Mouse (Mus musculus) lung, adult 18-20 months (tissue): ENCODE results near the gene Ptbp2.

Source experiments
- DNase-seq, 2 experiments: peaks; one replicate each; pipeline ENCODE4 v3.0.0; 2022; ENCODE audit warnings: mixed read lengths in 2 of 2

Gene Ptbp2

GRCm38 (mm10) chr3:119784366-119784765, at the start of gene Ptbp2:
TSS of gene Ptbp2 (minus strand) at chr3:119784466.
- no peak for DNase-seq

- DNase-seq: no peak
Measured at GRCm38 (mm10) chr3:119814678-119815077, 30.4 kb upstream of the Ptbp2 start.

- no peak for DNase-seq
Measured at GRCm38 (mm10) chr3:119806123-119806522, 21.9 kb upstream of the Ptbp2 start.

- DNase-seq: no peak
Measured at GRCm38 (mm10) chr3:119794677-119795365, 10.6 kb upstream of the Ptbp2 start.

GRCm38 (mm10) chr3:119782946-119783701, 1.1 kb downstream of the Ptbp2 start:
- DNase-seq: peak; percentile 83 to 86

GRCm38 (mm10) chr3:119782022-119782945, 2.0 kb downstream of the Ptbp2 start:
- peak; percentile 48 to 53 for DNase-seq

GRCm38 (mm10) chr3:119780876-119781275, 3.4 kb downstream of the Ptbp2 start:
- no peak for DNase-seq

GRCm38 (mm10) chr3:119779261-119779660, 5.0 kb downstream of the Ptbp2 start:
- DNase-seq: peak in 1 of 2 experiments; percentile 7

- DNase-seq: no peak
Measured at GRCm38 (mm10) chr3:119778431-119778830, 5.8 kb downstream of the Ptbp2 start.

- no peak for DNase-seq
Measured at GRCm38 (mm10) chr3:119776129-119776528, 8.1 kb downstream of the Ptbp2 start.

GRCm38 (mm10) chr3:119772789-119773188, 11.5 kb downstream of the Ptbp2 start:
- DNase-seq: no peak

GRCm38 (mm10) chr3:119763772-119764171, 20.5 kb downstream of the Ptbp2 start:
- DNase-seq: no peak

- no peak for DNase-seq
Measured at GRCm38 (mm10) chr3:119761732-119762131, 22.5 kb downstream of the Ptbp2 start.

GRCm38 (mm10) chr3:119753791-119754190, 30.5 kb downstream of the Ptbp2 start:
- DNase-seq: no peak

- DNase-seq: no peak
Measured at GRCm38 (mm10) chr3:119749551-119750249, 34.6 kb downstream of the Ptbp2 start.

GRCm38 (mm10) chr3:119749140-119749539, 35.1 kb downstream of the Ptbp2 start:
- no peak for DNase-seq

GRCm38 (mm10) chr3:119746656-119747055, 37.6 kb downstream of the Ptbp2 start:
- no peak for DNase-seq

GRCm38 (mm10) chr3:119745801-119746200, 38.5 kb downstream of the Ptbp2 start:
- DNase-seq: no peak

- DNase-seq: no peak
Measured at GRCm38 (mm10) chr3:119729863-119730262, 54.4 kb downstream of the Ptbp2 start.

- no peak for DNase-seq
Measured at GRCm38 (mm10) chr3:119712066-119712465, 72.2 kb downstream of the Ptbp2 start.

- no peak for DNase-seq
Measured at GRCm38 (mm10) chr3:119711503-119711902, 72.8 kb downstream of the Ptbp2 start.

GRCm38 (mm10) chr3:119701467-119701866, 82.8 kb downstream of the Ptbp2 start:
- DNase-seq: no peak
